Mouse (Mus musculus) E14TG2a.4 (cell line): Measurements from ENCODE around the gene Hnrnpa2b1.

Experiments
- CTCF ChIP-seq: conservative IDR thresholded peaks from 2 replicates; pipeline ENCODE4 v1.5.1; 2014; ENCODE audit warnings: low read length
- NANOG ChIP-seq: IDR thresholded peaks from 2 replicates; pipeline ENCODE4 v1.6.1; 2014; ENCODE audit warnings: borderline replicate concordance, low read length, mixed read lengths
- POU5F1 ChIP-seq: IDR thresholded peaks from 2 replicates; pipeline ENCODE4 v1.6.1; 2014; ENCODE audit warnings: low read length, borderline replicate concordance

GRCm38 (mm10) chr6:51472213-51472612 is 2.5 kb upstream of the Hnrnpa2b1 start:
- TF ChIP-seq CTCF (no peak), POU5F1 (no peak), NANOG (no peak)
